Mouse (Mus musculus) spleen, adult 12 weeks (tissue): ENCODE data around the gene Bcorl1.
"Not testable (repeated sequence)": the region's sequence is repeated elsewhere in the genome, so short reads cannot be mapped to it uniquely, and the experiment has no call there.

Experiments used
- DNase-seq: peaks from one replicate; pipeline ENCODE4 v3.0.0; 2022; ENCODE audit warnings: low spot score

Gene Bcorl1

GRCm38 (mm10) chrX:48399994-48400393 is 58.8 kb downstream of the Bcorl1 start:
- DNase-seq = no peak

- no peak for DNase-seq
Measured at GRCm38 (mm10) chrX:48405141-48405540, 64.0 kb downstream of the Bcorl1 start.

GRCm38 (mm10) chrX:48409611-48410387 is 68.6 kb downstream of the Bcorl1 start:
- peak; percentile 82 for DNase-seq

GRCm38 (mm10) chrX:48410388-48410776 is 69.2 kb downstream of the Bcorl1 start:
- no peak for DNase-seq

GRCm38 (mm10) chrX:48412629-48413028 is 71.5 kb downstream of the Bcorl1 start:
- DNase-seq = no peak

- no peak for DNase-seq
Measured at GRCm38 (mm10) chrX:48414291-48414690, 73.1 kb downstream of the Bcorl1 start.

- no peak for DNase-seq
Measured at GRCm38 (mm10) chrX:48418417-48418816, 77.3 kb downstream of the Bcorl1 start.

- peak; percentile 54 for DNase-seq
Measured at GRCm38 (mm10) chrX:48422986-48423385, 81.8 kb downstream of the Bcorl1 start.

- DNase-seq = no peak
Measured at GRCm38 (mm10) chrX:48423671-48424070, 82.5 kb downstream of the Bcorl1 start.

GRCm38 (mm10) chrX:48424583-48424982 is 83.4 kb downstream of the Bcorl1 start:
- peak; percentile 25 for DNase-seq

GRCm38 (mm10) chrX:48425280-48425679 is 84.1 kb downstream of the Bcorl1 start:
- peak; percentile 17 for DNase-seq

GRCm38 (mm10) chrX:48428241-48428640 is 87.1 kb downstream of the Bcorl1 start:
- no peak for DNase-seq

- DNase-seq = no peak
Measured at GRCm38 (mm10) chrX:48428642-48429041, 87.5 kb downstream of the Bcorl1 start.

- DNase-seq = no peak
Measured at GRCm38 (mm10) chrX:48429100-48429499, 87.9 kb downstream of the Bcorl1 start.

GRCm38 (mm10) chrX:48429538-48429937 is 88.4 kb downstream of the Bcorl1 start:
- no peak for DNase-seq

GRCm38 (mm10) chrX:48432599-48433526 is 91.7 kb downstream of the Bcorl1 start:
- DNase-seq = no peak

- peak; percentile 59 for DNase-seq
Measured at GRCm38 (mm10) chrX:48433527-48433899, 92.4 kb downstream of the Bcorl1 start.

- DNase-seq = no peak
Measured at GRCm38 (mm10) chrX:48434251-48434650, 93.1 kb downstream of the Bcorl1 start.

- DNase-seq = no peak
Measured at GRCm38 (mm10) chrX:48435477-48435900, 94.3 kb downstream of the Bcorl1 start.

GRCm38 (mm10) chrX:48436082-48436481 is 94.9 kb downstream of the Bcorl1 start:
- DNase-seq = not testable (repeated sequence)

GRCm38 (mm10) chrX:48439036-48439435 is 97.9 kb downstream of the Bcorl1 start:
- no peak for DNase-seq

- DNase-seq = no peak
Measured at GRCm38 (mm10) chrX:48441548-48441947, 100.4 kb downstream of the Bcorl1 start.

GRCm38 (mm10) chrX:48441954-48442353 is 100.8 kb downstream of the Bcorl1 start:
- no peak for DNase-seq
